Mouse (Mus musculus) Patski (cell line): Measurements from ENCODE around the gene Caskin2. TPM values are rescaled to one million over a fixed set of nuclear protein-coding genes. Genes with fewer than 3 reads are reported as not detected.

ENCODE experiments used
- ATAC-seq: fragments of 100-300 bp; one replicate; pipeline ENCODE4 v1.8.0; 2021
- CTCF ChIA-PET: fragments of 350-600 bp; sonication (Branson Sonifier 250); formaldehyde crosslinking; loops from one replicate; lab custom pipeline; 2022; ENCODE audit warnings: inconsistent platforms; lab: Charles Lee
- POLR2A ChIA-PET: fragments of 350-600 bp; sonication (Branson Sonifier 250); formaldehyde crosslinking; loops from one replicate; lab custom pipeline; 2022; ENCODE audit warnings: antibody characterized with exemption, inconsistent platforms; lab: Charles Lee
- DNase-seq: peaks from one replicate; pipeline ENCODE4 v3.0.0-alpha.2; 2011; ENCODE audit warnings: low read depth, low spot score
- H3K27me3 ChIP-seq: fragments of 371-371 bp; one replicate; pipeline ENCODE4 v1.5.1; 2021
- CTCF ChIP-seq: fragments of 100-300 bp; IDR thresholded peaks from one replicate; pipeline ENCODE4 v1.5.1; 2021
- in situ Hi-C: fragments of 300-500 bp; cut with MboI; formaldehyde crosslinking; loops from 3 replicates; pipeline ENCODE4 v1.11.1; 2018; ENCODE audit warnings: low pct_unique_long_range_greater_than_20kb, mixed read lengths
- polyA plus RNA-seq: library from polyadenylated mRNA; unstranded; gene quantifications from one replicate; pipeline ENCODE4 v1.2.3, GENCODE M21; 2021

Gene Caskin2
- polyA plus RNA-seq, 1 experiment from 2014 or later = 29.7 TPM

DNA sequence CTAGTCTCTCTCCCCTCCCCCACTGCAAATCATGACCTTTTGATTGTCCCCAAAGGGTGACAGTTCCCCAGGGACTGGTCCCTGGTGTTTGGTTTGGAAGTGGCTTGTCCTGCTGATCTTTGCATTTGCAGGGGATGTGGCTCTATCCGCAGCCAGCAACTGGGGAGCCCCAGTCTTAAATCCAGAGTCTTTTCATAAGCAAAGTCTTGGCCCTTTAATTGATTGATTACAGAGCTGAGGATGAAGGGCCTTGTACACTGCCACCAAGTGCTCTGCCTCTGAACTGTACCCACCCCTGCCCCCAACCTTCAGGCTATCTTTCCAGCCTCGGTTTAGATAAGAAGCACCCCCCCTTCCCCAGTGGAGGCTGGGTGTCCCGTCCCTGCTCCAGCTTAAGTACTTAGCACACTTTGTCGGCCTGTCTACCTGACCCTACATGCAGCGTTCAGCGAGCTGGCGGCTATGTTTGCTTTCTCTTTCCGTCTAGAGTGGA, 19.6 kb upstream of the Caskin2 start:
- no peaks in the 10 kb centered on the region for H3K27me3 ChIP-seq
- POLR2A ChIA-PET = interaction anchor here (3.2 kb wide), 1 partner anchor 10 kb away, joined by 27 read pairs; no protein-coding TSS in a partner anchor
- ATAC-seq (no peak), DNase-seq (no peak)
- in situ Hi-C loops = no loop called here
- no peak for TF ChIP-seq CTCF
- CTCF ChIA-PET = interaction anchor here (1.8 to 9.1 kb wide), 3 partner anchors 9 to 27 kb away, joined by 7 to 46 read pairs (median 8); no protein-coding TSS in a partner anchor

DNA sequence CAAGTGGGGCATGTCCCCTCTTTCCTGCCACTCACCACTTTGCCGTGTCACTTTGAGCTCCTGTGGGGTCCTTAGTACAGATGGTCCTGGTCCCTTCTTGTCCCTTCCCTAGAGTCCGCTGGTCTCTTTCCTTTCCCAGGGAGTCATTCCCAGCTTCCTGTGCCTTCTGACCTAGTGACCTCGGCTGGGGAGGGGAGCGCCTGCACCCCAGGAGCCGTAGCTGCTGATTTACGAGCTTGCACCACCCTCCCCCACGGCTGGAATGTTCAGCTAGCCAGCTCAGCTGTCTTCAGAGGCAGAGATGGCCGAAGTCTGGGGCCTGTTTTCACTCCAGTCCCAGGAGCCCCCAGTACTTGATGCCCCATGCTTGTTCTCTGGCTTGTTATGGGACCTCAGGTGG, 19.1 kb upstream of the Caskin2 start:
- no peak for TF ChIP-seq CTCF
- in situ Hi-C loops = no loop called here
- no peaks in the 10 kb centered on the region for H3K27me3 ChIP-seq
- POLR2A ChIA-PET = interaction anchor here (3.2 kb wide), 1 partner anchor 10 kb away, joined by 27 read pairs; no protein-coding TSS in a partner anchor
- DNase-seq (no peak), ATAC-seq (no peak)
- CTCF ChIA-PET = interaction anchor here (1.3 to 9.1 kb wide), 4 partner anchors 10 to 48 kb away, joined by 3 to 46 read pairs (median 8); no protein-coding TSS in a partner anchor

DNA sequence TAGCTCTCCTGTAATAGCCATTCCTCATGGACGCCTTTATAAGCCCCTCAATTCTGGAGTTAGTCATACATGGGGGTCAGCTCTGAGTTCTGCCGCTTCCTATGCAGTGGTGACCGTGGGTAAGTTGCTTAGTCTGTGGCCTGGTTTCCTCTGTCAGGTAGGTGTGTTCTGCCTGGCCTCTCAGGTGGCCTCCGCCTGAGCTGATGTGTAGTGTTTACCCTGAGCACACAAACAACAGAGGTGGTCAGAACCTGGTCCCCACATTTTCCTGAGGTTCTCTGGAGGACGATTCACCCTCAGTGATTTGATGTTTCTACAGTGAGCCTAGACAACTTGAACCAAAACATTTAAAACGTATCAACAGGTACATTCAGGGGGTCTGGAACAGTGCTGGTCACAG, 18.6 kb upstream of the Caskin2 start:
- no peaks in the 10 kb centered on the region for H3K27me3 ChIP-seq

DNA sequence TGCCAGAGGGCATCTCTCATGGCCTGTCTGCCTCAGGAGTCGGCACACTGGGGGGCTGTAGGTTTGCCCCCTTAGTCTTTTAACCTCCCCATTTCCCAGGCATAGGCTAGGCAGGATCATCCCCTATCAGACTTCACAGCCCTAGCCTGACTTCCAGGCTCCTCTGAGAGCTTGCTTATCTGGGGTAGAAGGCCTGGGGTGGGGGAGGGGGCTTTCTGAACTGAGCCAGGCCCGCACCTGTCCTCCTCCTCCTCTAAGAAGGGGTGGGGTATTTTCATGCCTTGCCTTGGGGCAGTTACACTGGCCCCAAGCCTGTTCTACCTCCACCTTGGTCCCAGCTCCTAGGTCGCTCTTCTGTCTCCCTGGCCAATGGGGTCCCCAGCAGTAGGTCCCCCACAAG, 18.1 kb upstream of the Caskin2 start:
- H3K27me3 ChIP-seq = no peaks in the 10 kb centered on the region
- TF ChIP-seq CTCF = no peak
- in situ Hi-C loops = no loop called here
- CTCF ChIA-PET = interaction anchor here (1.3 to 9.1 kb wide), 4 partner anchors 11 to 49 kb away, joined by 3 to 46 read pairs (median 8); no protein-coding TSS in a partner anchor
- ATAC-seq (no peak), DNase-seq (no peak)
- POLR2A ChIA-PET = interaction anchor here (3.2 kb wide), 1 partner anchor 11 kb away, joined by 27 read pairs; no protein-coding TSS in a partner anchor

More for the DNA sequence above, 18.6 kb upstream of the Caskin2 start:
- TF ChIP-seq CTCF = no peak
- ChIA-PET CTCF (interaction anchor here (1.3 to 9.1 kb wide), 4 partner anchors 10 to 48 kb away, joined by 3 to 46 read pairs (median 8); no protein-coding TSS in a partner anchor), POLR2A (interaction anchor here (3.2 kb wide), 1 partner anchor 11 kb away, joined by 27 read pairs; no protein-coding TSS in a partner anchor)
- ATAC-seq (no peak), DNase-seq (no peak)
- in situ Hi-C loops = no loop called here

DNA sequence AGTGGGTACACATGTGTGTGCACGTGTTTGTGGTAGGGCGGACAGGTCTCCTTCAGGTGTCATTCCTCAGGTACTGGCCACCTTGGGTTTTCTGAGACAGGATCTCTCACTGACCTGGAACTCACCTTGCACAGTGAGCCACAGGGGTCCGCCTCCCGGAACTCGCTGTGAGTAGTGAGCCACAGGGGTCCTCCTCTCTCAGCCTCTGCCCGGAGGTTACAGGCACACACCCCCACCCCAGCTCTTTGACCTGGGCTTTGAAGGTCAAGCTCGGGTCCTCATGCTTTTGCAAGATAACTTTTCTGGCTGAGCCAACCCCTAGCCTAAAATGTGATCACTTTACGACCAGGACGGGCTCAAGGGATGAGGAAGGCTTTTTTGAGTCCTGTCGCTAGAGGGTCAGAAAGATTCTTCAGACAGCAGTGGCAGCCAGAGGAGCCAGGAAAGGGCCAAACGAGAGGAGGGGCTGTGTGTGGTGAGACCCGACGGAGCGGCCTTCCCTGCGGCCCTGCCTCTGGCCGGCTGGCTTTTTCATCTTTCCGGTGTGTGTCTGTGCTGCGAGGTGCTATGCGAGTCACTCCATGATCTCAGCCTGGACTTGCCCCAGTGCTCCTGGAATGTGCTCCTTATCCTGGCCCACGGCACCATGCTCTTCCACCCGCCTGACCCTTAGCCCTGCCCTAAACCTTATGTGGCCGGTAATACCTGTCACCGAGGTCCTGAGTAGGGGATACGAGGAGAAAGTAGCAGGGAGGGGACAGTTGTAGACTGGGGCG, 17.3 kb upstream of the Caskin2 start:
- TF ChIP-seq CTCF = no peak
- POLR2A ChIA-PET = interaction anchor here (1.5 to 2.3 kb wide), 2 partner anchors 9 to 12 kb away, joined by 6 to 16 read pairs; no protein-coding TSS in a partner anchor
- H3K27me3 ChIP-seq = no peaks in the 10 kb centered on the region
- DNase-seq (no peak), ATAC-seq (peak; percentile 54)
- CTCF ChIA-PET = interaction anchor here (1.1 to 9.1 kb wide), 3 partner anchors 11 to 29 kb away, joined by 3 to 46 read pairs (median 7); no protein-coding TSS in a partner anchor
- in situ Hi-C loops = no loop called here

DNA sequence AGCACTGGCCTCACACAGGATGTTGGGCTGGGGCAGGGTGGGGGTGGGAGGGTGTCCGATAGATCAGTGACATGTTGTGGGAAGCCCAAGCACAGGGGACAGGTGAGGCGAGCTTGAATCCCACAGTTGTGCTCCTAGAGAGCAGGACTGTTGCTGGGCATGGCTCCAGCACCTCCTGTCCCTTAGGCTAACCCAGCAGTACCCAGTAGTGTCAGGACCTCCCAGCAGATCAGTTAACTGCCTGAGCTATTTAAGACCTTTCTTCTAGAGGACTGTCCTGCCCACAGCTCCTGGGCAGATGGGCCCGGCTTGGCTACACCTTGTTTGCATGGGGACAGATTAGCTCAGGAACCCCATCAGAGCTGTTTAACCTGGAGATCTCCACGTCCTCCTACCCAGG, 15.6 kb upstream of the Caskin2 start:
- in situ Hi-C loops = no loop called here
- H3K27me3 ChIP-seq = no peaks in the 10 kb centered on the region
- DNase-seq (no peak), ATAC-seq (no peak)
- no peak for TF ChIP-seq CTCF
- POLR2A ChIA-PET = interaction anchor here (0.6 to 2.3 kb wide), 3 partner anchors 9 to 146 kb away, joined by 3 to 16 read pairs (median 4); partner anchors contain the start of gene Itgb4
- CTCF ChIA-PET = interaction anchor here (1.5 to 9.1 kb wide), 3 partner anchors 12 to 13 kb away, joined by 3 to 46 read pairs (median 5); no protein-coding TSS in a partner anchor

DNA sequence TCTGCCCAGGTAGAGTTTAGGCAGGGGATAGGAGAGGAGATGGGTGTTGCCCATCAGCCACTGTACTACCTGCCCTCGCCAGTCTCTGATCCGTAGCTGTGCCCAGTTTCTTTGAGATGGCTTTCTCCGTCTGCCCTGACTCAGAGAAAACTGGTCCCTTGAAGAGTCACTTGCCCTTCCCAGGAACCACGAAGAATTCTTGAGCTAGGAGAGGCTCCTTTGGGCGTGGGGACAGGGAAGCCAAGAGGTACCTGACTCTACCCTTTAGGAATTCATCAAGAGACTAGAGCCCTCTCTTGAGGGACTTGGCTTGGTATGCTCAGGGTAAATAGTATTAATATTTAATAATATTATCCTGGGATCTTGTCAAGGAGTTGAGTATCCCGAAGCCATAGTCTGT, 14.2 kb upstream of the Caskin2 start:
- ATAC-seq = no peak
- TF ChIP-seq CTCF = no peak
- DNase-seq = no peak
- ChIA-PET CTCF (interaction anchor here (0.9 to 9.1 kb wide), 3 partner anchors 12 to 105 kb away, joined by 3 to 46 read pairs (median 3); no protein-coding TSS in a partner anchor), POLR2A (interaction anchor here (0.7 to 1.4 kb wide), 2 partner anchors 12 to 15 kb away, joined by 3 to 5 read pairs; no protein-coding TSS in a partner anchor)
- in situ Hi-C loops = no loop called here
- H3K27me3 ChIP-seq = no peaks in the 10 kb centered on the region

DNA sequence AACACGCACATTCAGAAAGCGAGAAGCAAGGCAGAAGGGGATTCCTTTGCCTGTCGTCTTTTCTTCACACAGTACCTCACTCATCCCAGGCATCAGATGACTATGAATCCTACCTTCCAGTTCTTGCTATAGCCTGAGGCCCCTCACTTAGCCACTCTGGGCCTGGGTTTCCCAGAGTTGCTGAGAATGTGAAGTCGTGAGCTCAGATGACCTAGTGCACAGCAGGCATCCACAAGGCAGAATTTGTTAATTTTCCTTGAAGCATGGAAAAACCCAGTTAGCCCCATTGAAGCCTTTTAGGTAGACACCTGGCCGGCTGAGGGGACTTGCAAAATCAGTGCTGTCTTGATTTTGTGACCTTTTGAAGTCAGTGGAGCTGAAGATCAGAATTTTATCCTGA, 13.0 kb upstream of the Caskin2 start:
- DNase-seq = no peak
- in situ Hi-C loops = no loop called here
- H3K27me3 ChIP-seq = no peaks in the 10 kb centered on the region
- ATAC-seq = no peak
- CTCF ChIA-PET = interaction anchor here (0.8 to 9.1 kb wide), 2 partner anchors 12 to 16 kb away, joined by 3 to 46 read pairs; partner anchors contain the start of gene Tsen54
- TF ChIP-seq CTCF = no peak
- POLR2A ChIA-PET = no interaction called here

DNA sequence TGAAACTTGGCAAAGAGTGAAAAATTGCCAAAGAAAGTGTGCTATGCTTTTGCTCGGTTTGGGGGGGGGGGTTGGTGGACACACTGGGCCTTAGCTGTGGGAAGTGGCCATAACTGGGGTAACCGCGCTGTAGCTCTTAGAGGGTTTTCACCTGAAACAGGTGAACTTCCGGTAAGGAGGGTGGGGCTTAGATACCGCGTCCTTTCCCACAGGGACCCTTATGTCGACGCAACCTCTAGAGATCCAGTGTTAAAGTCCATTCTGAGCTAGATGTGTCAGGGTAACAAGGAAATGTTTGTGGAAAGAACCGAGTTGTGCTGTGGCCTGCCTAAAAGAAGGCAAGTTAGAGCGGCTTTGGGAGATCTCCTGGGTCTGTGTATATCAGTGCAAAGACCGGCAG, 11.4 kb upstream of the Caskin2 start:
- ATAC-seq = no peak
- in situ Hi-C loops = loop anchor here (5.0 kb wide), 1 partner anchor 32 kb away; the partner anchor contains the start of gene Myo15b

More for the DNA sequence above, 11.4 kb upstream of the Caskin2 start:
- DNase-seq = no peak
- CTCF ChIA-PET = interaction anchor here (1.4 kb wide), 1 partner anchor 17 kb away, joined by 4 read pairs; no protein-coding TSS in a partner anchor
- H3K27me3 ChIP-seq = no peaks in the 10 kb centered on the region
- POLR2A ChIA-PET = interaction anchor here (1.3 kb wide), 1 partner anchor 10 kb away, joined by 4 read pairs; no protein-coding TSS in a partner anchor
- TF ChIP-seq CTCF = no peak
